Mouse (Mus musculus) stomach, embryonic 14.5 days (tissue): ENCODE measurements around the gene Mtmr3. TPM values are rescaled to one million over a fixed set of nuclear protein-coding genes. Genes with fewer than 3 reads are reported as not detected.

Source experiments
- polyA plus RNA-seq: library from polyadenylated mRNA; unstranded; fragments of >200 nt; fragmentation: Nextera tagmentation; extraction: Ambion mirVana; gene quantifications from 2 replicates; pipeline ENCODE4 v1.2.1, GENCODE M21; 2014

The Mtmr3 gene
- polyA plus RNA-seq, 1 experiment from 2014 or later, result 31.1 TPM

Other genes with a start within 250 kb of the Mtmr3 start
- 0.17 and 0.20 TPM in 2 replicates for gene Hormad2, start 153.8 kb downstream of the Mtmr3 start, polyA plus RNA-seq
- gene Gm11032, start 25.2 kb upstream of the Mtmr3 start, polyA plus RNA-seq, result not detected in 2 replicates
- gene Ascc2, start 42.9 kb upstream of the Mtmr3 start, polyA plus RNA-seq, result 33.8 and 35.5 TPM in 2 replicates
- gene Uqcr10, start 109.5 kb upstream of the Mtmr3 start, polyA plus RNA-seq, result 851 and 942 TPM in 2 replicates
- 67.3 and 68.4 TPM in 2 replicates for gene Zmat5, start 109.8 kb upstream of the Mtmr3 start, polyA plus RNA-seq
- gene Cabp7, start 151.9 kb upstream of the Mtmr3 start, polyA plus RNA-seq, result 0.16 and 0.34 TPM in 2 replicates